Mouse (Mus musculus): Measurements from ENCODE around the gene Zfp456.
"Not testable (repeated sequence)": the region's sequence is repeated elsewhere in the genome, so short reads cannot be mapped to it uniquely, and the experiment has no call there.

The Zfp456 gene

DNA sequence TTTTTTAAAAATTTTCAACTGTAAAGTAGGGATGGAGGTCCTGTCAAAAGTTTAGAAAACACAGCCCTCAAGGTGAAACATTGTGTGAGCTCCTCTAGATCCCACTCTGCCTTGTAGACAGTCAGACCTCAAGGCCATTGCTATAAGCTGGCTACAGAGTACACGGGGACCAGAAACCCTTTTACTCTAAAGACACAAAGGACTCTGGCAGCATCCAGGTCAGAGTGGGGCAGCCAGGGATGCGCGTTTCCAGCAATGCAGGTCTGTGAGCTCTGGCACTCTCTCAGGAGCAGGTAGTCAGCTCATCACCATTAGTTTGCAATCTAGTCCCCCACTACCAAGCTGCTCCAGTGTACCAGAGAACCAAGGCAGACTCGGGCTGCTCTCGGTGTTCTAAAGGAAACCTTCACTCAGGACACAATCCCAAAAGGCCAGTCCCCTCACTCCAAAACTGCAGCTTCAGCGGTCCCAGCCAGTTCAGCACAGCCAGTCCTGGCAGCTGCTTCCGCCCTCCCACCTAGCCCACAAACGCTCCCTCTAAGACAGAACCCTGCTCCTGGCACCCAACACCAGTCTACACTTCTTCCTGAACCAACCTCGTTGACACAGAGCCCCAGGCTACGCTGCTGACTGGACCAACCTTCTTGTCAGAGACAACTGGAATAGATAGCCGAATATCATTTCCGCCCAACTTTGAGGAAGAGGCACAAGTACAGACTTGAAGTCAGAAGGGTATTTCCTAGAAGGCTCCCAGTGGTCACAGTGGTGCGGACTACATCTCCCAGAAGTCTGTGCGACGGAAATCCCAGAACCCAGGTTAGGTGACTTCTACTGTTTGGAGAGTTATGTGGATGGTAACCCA is at the start of gene Zfp456, which contains the start of gene Gm28041:
Zfp456 (minus strand) TSS at position 761 of the 862 bp plus-strand sequence.
Gm28041 (minus strand) TSS at position 684 of the 862 bp plus-strand sequence.
- DNase-seq (ENCODE audit: low spot score in 2 of 2), result peak; percentile 18 to 41

DNA sequence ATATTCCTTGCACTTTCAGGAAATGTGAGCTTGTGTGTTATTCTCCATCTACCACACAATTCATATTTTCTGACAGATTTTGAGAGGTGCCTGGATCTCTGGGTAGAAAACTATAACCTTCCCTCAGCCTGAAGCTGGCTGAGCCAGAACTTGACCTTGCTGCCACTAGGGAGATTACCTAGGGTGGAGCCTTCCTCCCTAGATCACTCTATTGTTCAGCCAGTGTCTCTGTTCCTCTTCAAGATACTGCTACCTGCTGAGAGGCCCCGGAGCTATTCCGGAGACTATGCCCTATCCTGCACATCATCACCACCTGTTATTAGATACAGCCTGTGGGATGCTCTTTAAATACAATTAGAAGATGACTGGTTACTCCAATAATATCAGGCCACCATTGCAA is 46.9 kb upstream of the Zfp456 start:
- not testable (repeated sequence) for DNase-seq (ENCODE audit: low spot score in 2 of 2)

DNA sequence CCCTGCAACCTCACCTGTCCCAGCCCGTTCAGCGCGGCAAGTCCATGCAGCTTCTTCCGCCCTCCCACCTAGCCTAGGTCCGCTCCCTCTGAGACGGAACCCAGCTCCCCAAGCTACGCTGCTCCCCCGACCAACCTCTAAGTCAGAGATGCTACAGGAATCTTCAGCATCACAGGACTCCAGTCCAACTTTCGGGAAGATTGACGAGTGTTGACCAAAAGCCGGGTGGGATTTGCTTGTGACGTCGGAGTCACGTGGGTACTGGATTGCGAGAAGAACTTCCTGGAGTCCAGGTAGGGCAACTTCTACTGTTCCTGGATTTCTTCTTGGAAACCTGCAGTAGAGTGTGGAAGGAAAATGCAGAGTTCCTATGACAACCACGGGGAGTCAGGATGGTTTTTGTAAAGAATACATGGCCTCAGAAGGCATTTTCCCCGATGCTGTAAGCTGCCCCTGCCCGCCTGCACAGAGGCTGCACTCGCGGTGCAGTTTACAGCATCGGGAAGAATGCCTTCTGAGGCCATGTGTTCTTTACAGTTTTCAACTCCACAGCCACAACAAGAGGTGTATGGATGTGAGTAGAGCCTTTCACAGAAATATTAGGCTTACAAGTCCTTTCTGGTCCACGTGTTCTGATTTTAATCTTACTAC is 45.7 kb upstream of the Zfp456 start, which contains the start of gene Zfp459:
Zfp459 (minus strand) TSS at position 212 of the 651 bp plus-strand sequence.
- peak in 1 of 2 experiments; percentile 22 for DNase-seq (ENCODE audit: low spot score in 2 of 2)

DNA sequence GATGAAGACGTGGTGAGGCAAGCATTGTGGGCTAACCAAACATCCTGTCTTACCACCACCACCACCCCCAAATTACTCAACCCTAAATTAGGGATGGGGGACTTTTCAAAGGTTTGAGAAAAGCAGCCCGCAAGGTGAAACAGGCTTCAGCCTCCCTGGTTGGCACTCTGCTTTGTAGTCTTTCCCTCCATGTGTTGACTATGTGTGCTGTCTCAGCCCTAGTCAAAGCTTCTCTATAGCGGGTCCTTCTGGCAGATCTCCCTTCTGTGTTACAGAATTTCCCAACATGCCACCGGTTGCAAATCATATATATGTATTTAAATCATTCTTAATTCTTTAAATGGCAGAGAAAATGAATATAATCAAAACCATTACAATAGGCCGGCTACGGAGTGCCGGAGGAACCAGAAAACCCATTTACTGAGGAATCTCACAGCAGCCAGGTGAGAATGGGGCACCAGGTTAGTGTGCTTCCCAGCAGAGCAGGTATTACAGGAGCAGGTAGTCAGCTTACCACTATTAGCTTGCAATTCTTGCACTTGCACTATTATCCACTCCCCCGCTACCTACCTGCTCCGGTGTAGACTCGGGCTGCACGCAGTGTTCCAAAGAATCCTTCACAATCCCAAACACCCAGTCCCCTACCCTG is 45.1 kb upstream of the Zfp456 start:
- DNase-seq (ENCODE audit: low spot score in 2 of 2), result no peak

DNA sequence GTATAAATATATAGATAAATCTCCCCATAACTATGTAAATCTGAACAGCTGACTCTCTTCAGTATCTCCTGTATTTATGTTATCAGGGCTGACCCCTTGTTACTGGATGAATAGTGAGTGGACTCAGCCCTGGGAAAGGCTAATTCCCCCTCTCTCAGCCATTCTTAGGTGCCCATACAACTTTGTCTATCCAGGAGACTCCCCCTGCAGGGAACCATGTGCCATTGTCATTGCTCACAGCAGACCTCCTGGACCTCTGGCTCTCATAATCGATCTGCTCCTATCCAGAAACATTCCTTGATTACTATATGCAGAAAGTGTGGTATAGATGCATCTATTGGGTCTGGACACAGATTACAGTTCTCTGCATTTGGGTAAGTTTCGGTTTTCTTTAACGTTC is 41.2 kb upstream of the Zfp456 start:
- DNase-seq (ENCODE audit: low spot score in 2 of 2), result no peak

DNA sequence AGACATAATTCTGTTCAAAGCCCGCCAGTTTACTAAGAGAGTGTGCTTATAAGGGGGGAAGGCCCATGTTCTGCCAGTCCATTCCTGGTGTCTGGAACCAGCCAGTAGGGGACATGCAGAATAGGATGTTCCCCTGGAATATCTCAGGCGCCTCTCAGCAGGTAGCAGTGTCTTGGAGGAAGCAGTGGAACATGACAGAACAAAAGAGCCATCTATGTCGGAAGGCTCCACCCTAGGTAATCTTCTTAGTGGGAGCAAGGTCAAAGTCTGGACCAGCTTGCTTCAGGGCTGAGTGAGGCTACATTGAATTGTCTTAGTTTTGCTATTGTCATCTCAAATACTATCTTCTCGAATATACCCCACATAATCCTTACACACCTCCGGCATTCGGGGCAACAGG is 40.1 kb upstream of the Zfp456 start:
- DNase-seq (ENCODE audit: low spot score in 2 of 2), result no peak

DNA sequence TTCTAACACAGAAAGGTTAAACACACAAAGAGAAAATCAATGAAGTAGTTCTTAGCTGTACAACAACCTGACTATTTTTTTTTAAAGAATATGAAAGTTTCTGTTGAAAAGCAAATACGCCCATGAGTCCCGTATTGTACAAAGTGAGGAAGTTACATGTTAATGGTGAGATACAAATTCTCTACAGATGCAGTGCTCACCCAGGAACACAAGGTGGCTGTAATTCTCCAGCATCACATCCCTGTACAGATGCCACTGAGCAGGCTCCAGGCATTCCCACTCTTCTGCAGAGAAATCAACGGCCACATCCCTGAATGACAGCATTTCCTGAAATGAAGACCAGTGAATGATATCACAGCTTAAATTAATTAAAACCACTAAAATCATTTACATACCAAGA is 38.0 kb upstream of the Zfp456 start:
- DNase-seq (ENCODE audit: low spot score in 2 of 2), result not testable (repeated sequence)

DNA sequence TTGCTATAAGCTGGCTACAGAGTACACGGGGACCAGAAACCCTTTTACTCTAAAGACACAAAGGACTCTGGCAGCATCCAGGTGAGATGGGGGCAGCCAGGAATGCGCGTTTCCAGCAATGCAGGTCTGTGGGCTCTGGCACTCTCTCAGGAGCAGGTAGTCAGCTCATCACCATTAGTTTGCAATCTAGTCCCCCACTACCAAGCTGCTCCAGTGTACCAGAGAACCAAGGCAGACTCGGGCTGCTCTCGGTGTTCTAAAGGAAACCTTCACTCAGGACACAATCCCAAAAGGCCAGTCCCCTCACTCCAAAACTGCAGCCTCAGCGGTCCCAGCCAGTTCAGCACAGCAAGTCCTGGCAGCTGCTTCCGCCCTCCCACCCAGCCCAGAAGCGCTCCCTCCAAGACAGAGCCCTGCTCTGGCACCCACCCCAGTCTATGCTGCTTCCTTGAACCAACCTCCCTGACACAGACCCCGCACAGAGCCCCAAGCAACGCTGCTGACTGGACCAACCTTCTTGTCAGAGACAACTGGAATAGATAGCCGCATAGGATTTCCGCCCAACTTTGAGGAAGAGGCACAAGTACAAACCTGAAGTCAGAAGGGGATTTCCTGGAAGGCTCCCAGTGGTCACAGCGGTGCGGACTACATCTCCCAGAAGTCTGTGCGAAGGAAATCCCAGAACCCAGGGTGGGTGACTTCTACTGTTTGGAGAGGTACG is 23.7 kb upstream of the Zfp456 start, which contains the start of gene Zfp429:
Zfp429 (minus strand) TSS at position 637 of the 721 bp plus-strand sequence.
- peak; percentile 21 to 66 for DNase-seq (ENCODE audit: low spot score in 2 of 2)

DNA sequence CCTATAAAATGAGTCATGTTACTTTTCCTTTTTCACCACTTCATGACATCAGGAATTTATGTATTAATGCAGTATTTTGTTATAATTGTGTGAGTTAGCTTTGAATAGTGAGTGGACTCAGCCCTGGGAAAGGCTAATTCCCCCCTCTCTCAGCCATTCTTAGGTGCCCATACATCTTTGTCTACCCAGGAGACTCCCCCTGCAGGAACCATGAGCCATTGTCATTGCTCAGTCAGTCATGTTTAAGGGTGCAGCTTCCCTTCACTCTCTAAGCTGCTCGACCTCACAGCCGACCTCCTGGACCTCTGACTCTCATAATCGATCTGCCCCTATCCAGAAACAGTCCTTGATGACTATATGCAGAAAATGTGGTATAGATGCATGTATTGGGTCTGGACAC is 645 bp upstream of the Zfp456 start:
- DNase-seq (ENCODE audit: low spot score in 2 of 2), result not testable (repeated sequence)

DNA sequence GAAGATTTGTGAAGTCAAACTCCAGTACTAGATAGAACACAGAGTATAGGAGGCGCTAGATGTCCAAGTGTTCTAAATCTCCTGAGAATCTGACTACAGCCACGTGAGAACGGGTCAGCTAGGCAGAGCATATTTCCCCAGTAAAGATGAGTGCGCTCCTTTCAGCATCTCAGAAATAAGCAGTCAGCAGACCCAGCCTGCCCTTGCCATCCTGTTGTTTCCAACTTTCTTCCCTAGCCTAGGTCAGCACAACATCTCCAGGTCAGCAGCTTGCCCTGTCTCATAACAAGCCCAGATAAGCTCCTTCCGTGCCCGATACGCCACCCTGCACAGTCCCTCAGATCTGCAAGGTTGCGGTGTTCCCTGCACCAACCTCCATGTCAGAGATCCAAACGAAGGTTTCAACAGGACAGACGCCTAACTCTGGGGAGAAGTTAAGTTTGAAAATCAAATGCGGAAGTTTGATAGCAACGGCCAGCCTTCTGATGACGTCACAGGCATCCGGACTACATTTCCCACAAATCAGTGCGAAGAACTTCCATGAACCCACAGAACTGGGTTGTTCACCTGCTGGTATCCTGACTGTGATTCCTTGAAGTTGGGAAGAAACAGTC is 15.4 kb downstream of the Zfp456 start, which contains the start of the genes Gm28044 and Zfp953:
Gm28044 (minus strand) TSS at position 406 of the 614 bp plus-strand sequence.
Zfp953 (minus strand) TSS at position 475 of the 614 bp plus-strand sequence.
- DNase-seq (ENCODE audit: low spot score in 2 of 2), result peak; percentile 64 to 86

DNA sequence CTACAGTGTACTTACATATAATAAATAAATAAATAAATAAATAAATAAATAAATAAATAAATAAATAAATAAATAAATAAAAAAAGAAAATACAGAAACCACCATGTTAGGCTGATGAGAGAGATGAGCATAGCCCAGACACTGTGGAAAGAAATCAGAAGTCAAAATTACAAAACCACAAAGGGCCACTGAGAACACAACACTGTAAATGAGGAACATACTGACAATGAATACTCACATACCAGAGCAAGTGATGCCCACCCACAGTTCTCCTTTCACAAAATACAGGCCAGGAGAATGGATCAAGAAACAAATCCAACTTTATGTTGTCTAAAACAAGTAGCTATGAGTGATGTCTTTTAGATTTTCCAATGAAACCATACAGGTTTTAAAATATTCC is 23.8 kb downstream of the Zfp456 start:
- DNase-seq (ENCODE audit: low spot score in 2 of 2), result no peak

DNA sequence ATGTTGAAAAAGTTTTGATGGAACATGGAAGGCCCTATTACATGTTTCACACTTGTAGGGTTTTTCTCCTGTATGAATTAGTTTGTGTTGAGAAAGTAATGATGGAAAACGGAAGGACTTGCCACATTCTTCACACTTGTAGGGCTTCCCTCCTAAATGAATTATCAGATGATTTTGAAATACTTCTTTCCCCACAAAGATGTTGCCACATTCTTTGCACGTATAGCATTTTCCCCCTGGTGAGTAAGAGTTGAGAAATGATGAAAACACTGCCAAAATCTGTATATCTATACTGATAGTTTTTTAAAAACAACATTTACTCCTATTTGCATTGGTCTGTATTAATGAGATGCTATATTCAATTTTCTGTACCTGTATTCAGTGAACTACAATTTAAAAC is 32.2 kb downstream of the Zfp456 start:
- DNase-seq (ENCODE audit: low spot score in 2 of 2), result no peak

DNA sequence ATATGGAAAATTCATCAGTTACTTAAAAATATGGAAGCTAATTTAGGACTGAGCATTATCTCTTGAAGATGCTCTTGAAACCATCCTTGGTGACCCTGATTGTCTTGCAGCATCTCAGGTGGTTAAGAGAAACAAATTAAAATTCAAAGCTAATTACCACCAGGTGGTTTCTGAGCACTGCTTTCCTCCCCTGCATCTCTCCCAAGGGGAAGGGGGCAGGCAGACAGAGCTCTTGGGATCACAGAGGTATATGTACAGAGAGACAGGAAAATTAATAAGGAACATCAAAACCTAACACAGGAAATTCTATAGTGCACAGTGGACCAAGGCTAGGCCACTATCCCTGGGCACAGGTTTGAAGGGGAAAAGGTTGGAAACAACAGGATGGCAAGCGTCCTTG is 42.7 kb downstream of the Zfp456 start:
- DNase-seq (ENCODE audit: low spot score in 2 of 2), result no peak

DNA sequence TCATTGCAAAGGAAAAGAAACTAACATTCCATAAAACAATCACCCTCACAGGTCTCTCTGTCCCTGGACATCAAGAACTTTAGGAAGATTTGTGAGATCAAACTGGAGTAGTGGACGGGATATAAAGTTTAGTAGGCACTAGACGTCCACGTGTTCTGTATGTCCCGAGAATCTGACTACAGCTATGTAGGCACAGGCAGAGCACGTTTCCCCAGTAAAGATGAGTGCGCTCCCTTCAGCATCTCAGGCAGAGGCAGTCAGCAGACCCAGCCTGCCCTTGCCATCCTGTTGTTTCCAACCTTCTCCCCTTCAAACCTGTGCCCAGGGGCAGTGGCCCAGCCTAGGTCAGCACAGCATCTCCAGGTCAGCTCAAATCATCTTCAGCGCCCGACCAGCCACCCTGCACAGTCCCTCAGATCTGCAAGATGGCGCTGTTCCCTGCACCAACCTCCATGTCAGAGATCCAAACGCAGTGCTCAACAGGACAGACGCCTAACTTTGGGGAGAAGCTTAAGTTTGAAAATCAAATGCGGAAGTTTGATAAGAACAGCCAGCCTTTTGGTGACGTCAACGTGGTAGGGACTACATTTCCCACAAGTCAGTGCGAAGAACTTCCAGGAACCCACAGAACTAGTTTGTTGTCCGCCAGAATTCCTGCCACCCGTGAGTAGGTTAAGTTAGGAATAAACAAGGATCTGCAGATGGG is 43.4 kb downstream of the Zfp456 start, which contains the start of gene Zfp595:
Zfp595 (minus strand) TSS at position 552 of the 706 bp plus-strand sequence.
- DNase-seq (ENCODE audit: low spot score in 2 of 2), result peak; percentile 57 to 70

All from frontal cortex, postnatal 10 days (tissue).